Mouse (Mus musculus) liver, adult 2 months (tissue): ENCODE results near the gene Fam57b. TPM values are rescaled to one million over a fixed set of nuclear protein-coding genes. Genes with fewer than 3 reads are reported as not detected.

Source experiments
- DNase-seq: peaks from one replicate; pipeline ENCODE4 v3.0.0-alpha.2; 2011; ENCODE audit warnings: low read depth, low spot score; ENCODE audit errors: extremely low read depth
- H3K27ac ChIP-seq: fragments of 200-500 bp; replicated peaks from 2 replicates; pipeline ENCODE4 v1.5.1; 2012; ENCODE audit warnings: low read depth, mild to moderate bottlenecking, control low read depth, inconsistent platforms, low read length; ENCODE audit not compliant: insufficient read depth
- H3K27me3 ChIP-seq: fragments of 200-500 bp; 2 replicates; pipeline ENCODE4 v1.6.1; 2012; ENCODE audit warnings: mild to moderate bottlenecking, moderate library complexity, low read length, inconsistent platforms; ENCODE audit not compliant: control insufficient read depth, insufficient read depth
- H3K36me3 ChIP-seq: fragments of 200-500 bp; 2 replicates; pipeline ENCODE4 v1.6.1; 2012; ENCODE audit warnings: low read length, inconsistent platforms; ENCODE audit not compliant: control insufficient read depth, insufficient read depth
- H3K4me1 ChIP-seq: fragments of 200-500 bp; 2 replicates; pipeline ENCODE4 v1.6.1; 2011; ENCODE audit warnings: low read length; ENCODE audit not compliant: control insufficient read depth, insufficient read depth
- H3K4me3 ChIP-seq: fragments of 200-500 bp; 2 replicates; pipeline ENCODE4 v1.5.1; 2011; ENCODE audit warnings: low read depth, mild to moderate bottlenecking, control low read depth, low read length, moderate library complexity; ENCODE audit not compliant: insufficient read depth
- H3K79me2 ChIP-seq: fragments of 200-500 bp; 2 replicates; pipeline ENCODE4 v1.6.1; 2012; ENCODE audit warnings: inconsistent platforms, mild to moderate bottlenecking, low read length, moderate library complexity; ENCODE audit not compliant: control insufficient read depth, insufficient read depth
- H3K9ac ChIP-seq: fragments of 200-500 bp; 2 replicates; pipeline ENCODE4 v1.6.1; 2012; ENCODE audit warnings: low read depth, mild to moderate bottlenecking, control low read depth, inconsistent platforms, low read length
- CTCF ChIP-seq: fragments of 200-500 bp; IDR thresholded peaks from 2 replicates; pipeline ENCODE4 v1.5.1; 2011; ENCODE audit warnings: low read depth, low read length, control low read depth
- POLR2A ChIP-seq: fragments of 200-500 bp; IDR thresholded peaks from 2 replicates; pipeline ENCODE4 v1.6.1; 2011; ENCODE audit warnings: low read length, control low read depth; ENCODE audit not compliant: insufficient read depth; ENCODE audit errors: extremely low read depth
- WGBS: fragments of 180-500 bp; shearing (Covaris S2); methylation state at CpG from one replicate; pipeline ENCODE4 v1.1.7; 2018; 5-methylcytosine and 5-hydroxymethylcytosine counted together
- polyA plus RNA-seq: library from polyadenylated mRNA; depleted of rRNA; stranded (reverse); fragments of >200 nt; gene quantifications from 2 replicates; pipeline ENCODE4 v1.2.3, GENCODE M21; 2012
- total RNA-seq: library from RNA; depleted of rRNA; stranded (reverse); fragments of >200 nt; gene quantifications from 2 replicates; pipeline ENCODE4 v1.2.3, GENCODE M21; 2014

Gene Fam57b
- total and polyA plus RNA-seq, 2 experiments: 0.44 TPM; not detected in 1

GRCm38 (mm10) chr7:126799050-126799467, 1.6 kb downstream of the Fam57b start:
- WGBS: 0% methylated on average over 36 of the region's 36 CpGs
- H3K79me2 ChIP-seq: peaks cover 3% of the 10 kb centered on the region; the same call in 1 of the 2 replicates
- H3K4me3 ChIP-seq: peak overlapping the region; percentile 75
- peak overlapping the region; percentile 89 for H3K9ac ChIP-seq
- H3K4me1 ChIP-seq: 0 out of 2 replicates have a peak, but pooled peaks cover 3% of the 10 kb centered on the region
- H3K27ac ChIP-seq: peak overlapping the region; percentile 82
- peaks cover 17% of the 10 kb centered on the region for H3K36me3 ChIP-seq
- peak; percentile 91 for DNase-seq
- no peaks in the 10 kb centered on the region for H3K27me3 ChIP-seq
- TF ChIP-seq CTCF: 0 out of 2 replicates have a peak, but pooled peaks have one; percentile 24
- TF ChIP-seq POLR2A: peak; percentile 98

GRCm38 (mm10) chr7:126799468-126800268, 2.2 kb downstream of the Fam57b start:
- Histone ChIP-seq H3K36me3 (peaks cover 16% of the 10 kb centered on the region), H3K79me2 (peaks cover 3% of the 10 kb centered on the region; the same call in 1 of the 2 replicates), H3K9ac (peak overlapping the region; percentile 79), H3K27me3 (no peaks in the 10 kb centered on the region), H3K4me3 (peak overlapping the region; percentile 60), H3K27ac (peak overlapping the region; percentile 82), H3K4me1 (0 out of 2 replicates have a peak, but pooled peaks cover 3% of the 10 kb centered on the region)
- TF ChIP-seq POLR2A (peak; percentile 69; the same call in 1 of the 2 replicates), CTCF (peak; percentile 59)
- under 1% methylated on average over 38 of the region's 38 CpGs for WGBS
- no peak for DNase-seq

- H3K9ac ChIP-seq: peak overlapping the region; percentile 79
- 0 out of 2 replicates have a peak, but pooled peaks cover 3% of the 10 kb centered on the region for H3K4me1 ChIP-seq
- H3K27me3 ChIP-seq: no peaks in the 10 kb centered on the region
- H3K36me3 ChIP-seq: peaks cover 10% of the 10 kb centered on the region; the same call in 1 of the 2 replicates
- H3K27ac ChIP-seq: peak overlapping the region; percentile 82
- no peak for DNase-seq
- WGBS: 79% methylated on average over 5 of the region's 5 CpGs
- no peak for TF ChIP-seq CTCF
- no peak for TF ChIP-seq POLR2A
- H3K4me3 ChIP-seq: peak overlapping the region; percentile 60; the same call in 1 of the 2 replicates
- H3K79me2 ChIP-seq: peaks cover 3% of the 10 kb centered on the region; the same call in 1 of the 2 replicates
Observed at GRCm38 (mm10) chr7:126800269-126801056, 3.0 kb downstream of the Fam57b start.

GRCm38 (mm10) chr7:126801057-126801422, 3.6 kb downstream of the Fam57b start:
- H3K79me2 ChIP-seq: peaks cover 3% of the 10 kb centered on the region; the same call in 1 of the 2 replicates
- H3K27me3 ChIP-seq: no peaks in the 10 kb centered on the region
- WGBS: 96% methylated on average over 16 of the region's 16 CpGs
- H3K36me3 ChIP-seq: peaks cover 7% of the 10 kb centered on the region; the same call in 1 of the 2 replicates
- H3K9ac ChIP-seq: no peak overlapping the region
- DNase-seq: no peak
- TF ChIP-seq CTCF (no peak), POLR2A (no peak)
- H3K4me1 ChIP-seq: 0 out of 2 replicates have a peak, but pooled peaks cover 3% of the 10 kb centered on the region
- H3K27ac ChIP-seq: no peak overlapping the region
- no peak overlapping the region for H3K4me3 ChIP-seq

- no peak for DNase-seq
- Histone ChIP-seq H3K27me3 (no peaks in the 10 kb centered on the region), H3K27ac (no peak overlapping the region), H3K36me3 (no peaks in the 10 kb centered on the region), H3K9ac (no peak overlapping the region), H3K79me2 (peaks cover 3% of the 10 kb centered on the region; the same call in 1 of the 2 replicates), H3K4me3 (no peak overlapping the region), H3K4me1 (0 out of 2 replicates have a peak, but pooled peaks cover 3% of the 10 kb centered on the region)
- 91% methylated on average over 11 of the region's 11 CpGs for WGBS
- no peak for TF ChIP-seq POLR2A
- TF ChIP-seq CTCF: no peak
Observed at GRCm38 (mm10) chr7:126802134-126802889, 4.8 kb downstream of the Fam57b start.
